Mouse (Mus musculus) brain, embryonic 14.5 days (tissue): ENCODE data around the gene P2rx6. TPM values are rescaled to one million over a fixed set of nuclear protein-coding genes. Genes with fewer than 3 reads are reported as not detected.

Experiments
- DNase-seq: peaks from one replicate; pipeline ENCODE4 v3.0.0-alpha.2; 2011; ENCODE audit warnings: low read depth
- CTCF ChIP-seq: fragments of 200-500 bp; IDR thresholded peaks from 2 replicates; pipeline ENCODE4 v1.5.1; 2012; ENCODE audit warnings: inconsistent platforms, mild to moderate bottlenecking, moderate library complexity, borderline replicate concordance; ENCODE audit not compliant: insufficient read depth, insufficient read length; ENCODE audit errors: extremely low read depth
- POLR2A ChIP-seq: fragments of 200-500 bp; IDR thresholded peaks from 2 replicates; pipeline ENCODE4 v1.6.1; 2012; ENCODE audit warnings: mild to moderate bottlenecking, inconsistent platforms, borderline replicate concordance; ENCODE audit not compliant: poor library complexity, insufficient read depth, insufficient read length, severe bottlenecking; ENCODE audit errors: extremely low read depth
- polyA plus RNA-seq: library from polyadenylated mRNA; depleted of rRNA; stranded (reverse); fragments of >200 nt; gene quantifications from 2 replicates; pipeline ENCODE4 v1.2.3, GENCODE M21; 2012; rRNA removed

Gene P2rx6
- polyA plus RNA-seq = 1.4 and 1.8 TPM in 2 replicates

GRCm38 (mm10) chr16:17561751-17562208 lies at the start of gene P2rx6:
TSS of gene P2rx6 (plus strand) at chr16:17561885.
- DNase-seq = peak; percentile 57
- TF ChIP-seq CTCF (no peak), POLR2A (no peak)

- no peak for DNase-seq
- TF ChIP-seq CTCF (no peak), POLR2A (no peak)
These were observed 42.8 kb upstream of the P2rx6 start for GRCm38 (mm10) chr16:17518910-17519309.

- no peak for TF ChIP-seq POLR2A
- no peak for TF ChIP-seq CTCF
These were observed 37.5 kb upstream of the P2rx6 start for GRCm38 (mm10) chr16:17524156-17524555.

GRCm38 (mm10) chr16:17525524-17525923 lies 36.2 kb upstream of the P2rx6 start:
- no peak for DNase-seq
- no peak for TF ChIP-seq POLR2A
- TF ChIP-seq CTCF = no peak

More at GRCm38 (mm10) chr16:17524156-17524555, 37.5 kb upstream of the P2rx6 start:
- DNase-seq = no peak

GRCm38 (mm10) chr16:17526223-17526622 lies 35.5 kb upstream of the P2rx6 start:
- TF ChIP-seq CTCF = no peak
- TF ChIP-seq POLR2A = no peak
- no peak for DNase-seq

- DNase-seq = no peak
- TF ChIP-seq CTCF (no peak), POLR2A (no peak)
These were observed 34.1 kb upstream of the P2rx6 start for GRCm38 (mm10) chr16:17527606-17528005.

- peak; percentile 6 for DNase-seq
These were observed 33.4 kb upstream of the P2rx6 start for GRCm38 (mm10) chr16:17528276-17528675.

GRCm38 (mm10) chr16:17529981-17530586 lies 31.6 kb upstream of the P2rx6 start:
- no peak for TF ChIP-seq POLR2A
- TF ChIP-seq CTCF = no peak
- no peak for DNase-seq

More at GRCm38 (mm10) chr16:17528276-17528675, 33.4 kb upstream of the P2rx6 start:
- no peak for TF ChIP-seq CTCF
- no peak for TF ChIP-seq POLR2A

GRCm38 (mm10) chr16:17530640-17531288 lies 30.9 kb upstream of the P2rx6 start, which contains the start of gene Thap7:
TSS of gene Thap7 (minus strand) at chr16:17531136.
- DNase-seq = peak; percentile 99
- TF ChIP-seq CTCF = no peak
- peak; percentile 88; the same call in 1 of the 2 replicates for TF ChIP-seq POLR2A

GRCm38 (mm10) chr16:17532271-17532670 lies 29.4 kb upstream of the P2rx6 start:
- peak; percentile 25; the same call in 1 of the 2 replicates for TF ChIP-seq CTCF
- no peak for TF ChIP-seq POLR2A
- DNase-seq = peak; percentile 35

GRCm38 (mm10) chr16:17532676-17533329 lies 28.9 kb upstream of the P2rx6 start:
- no peak for TF ChIP-seq POLR2A
- no peak for TF ChIP-seq CTCF
- no peak for DNase-seq
